Mouse (Mus musculus) heart, adult 8-10 months (tissue): ENCODE results near the gene Apaf1. TPM values are rescaled to one million over a fixed set of nuclear protein-coding genes. Genes with fewer than 3 reads are reported as not detected.

ENCODE experiments used
- DNase-seq: peaks from one replicate; pipeline ENCODE4 v3.0.0; 2022; ENCODE audit warnings: low spot score
- total RNA-seq, 4 experiments: library from RNA; stranded (reverse); gene quantifications; 2 replicates each; pipeline ENCODE4 v1.2.4; 2022

Gene Apaf1
- total RNA-seq, 4 experiments from 2014 or later = 4.3 to 7.4 (median 5.6) TPM

- DNase-seq = no peak
Measured at GRCm38 (mm10) chr10:90981811-90982210, 100.8 kb downstream of the Apaf1 start.

- DNase-seq = no peak
Measured at GRCm38 (mm10) chr10:90974491-90974890, 108.1 kb downstream of the Apaf1 start.

DNA sequence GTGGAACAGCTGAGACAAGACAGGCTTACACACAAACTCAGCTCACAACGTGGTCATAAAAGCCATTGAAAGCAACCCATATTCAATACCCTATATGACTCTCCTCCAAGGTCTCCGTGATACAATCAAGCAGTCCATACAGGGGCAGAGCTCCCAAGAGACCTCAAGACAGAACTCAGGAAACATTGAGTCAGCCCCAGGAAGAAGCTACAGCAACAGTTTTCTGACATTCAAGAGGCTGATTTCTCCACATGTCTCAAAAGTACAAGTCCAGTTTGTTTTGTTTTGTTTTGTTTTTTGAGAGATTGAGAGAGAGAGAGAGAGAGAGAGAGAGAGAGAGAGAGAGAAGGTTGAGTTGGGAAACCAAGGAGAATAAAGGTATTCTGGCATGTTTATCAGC lies 108.5 kb downstream of the Apaf1 start:
- DNase-seq = no peak

- no peak for DNase-seq
Measured at GRCm38 (mm10) chr10:90970560-90970959, 112.0 kb downstream of the Apaf1 start.

DNA sequence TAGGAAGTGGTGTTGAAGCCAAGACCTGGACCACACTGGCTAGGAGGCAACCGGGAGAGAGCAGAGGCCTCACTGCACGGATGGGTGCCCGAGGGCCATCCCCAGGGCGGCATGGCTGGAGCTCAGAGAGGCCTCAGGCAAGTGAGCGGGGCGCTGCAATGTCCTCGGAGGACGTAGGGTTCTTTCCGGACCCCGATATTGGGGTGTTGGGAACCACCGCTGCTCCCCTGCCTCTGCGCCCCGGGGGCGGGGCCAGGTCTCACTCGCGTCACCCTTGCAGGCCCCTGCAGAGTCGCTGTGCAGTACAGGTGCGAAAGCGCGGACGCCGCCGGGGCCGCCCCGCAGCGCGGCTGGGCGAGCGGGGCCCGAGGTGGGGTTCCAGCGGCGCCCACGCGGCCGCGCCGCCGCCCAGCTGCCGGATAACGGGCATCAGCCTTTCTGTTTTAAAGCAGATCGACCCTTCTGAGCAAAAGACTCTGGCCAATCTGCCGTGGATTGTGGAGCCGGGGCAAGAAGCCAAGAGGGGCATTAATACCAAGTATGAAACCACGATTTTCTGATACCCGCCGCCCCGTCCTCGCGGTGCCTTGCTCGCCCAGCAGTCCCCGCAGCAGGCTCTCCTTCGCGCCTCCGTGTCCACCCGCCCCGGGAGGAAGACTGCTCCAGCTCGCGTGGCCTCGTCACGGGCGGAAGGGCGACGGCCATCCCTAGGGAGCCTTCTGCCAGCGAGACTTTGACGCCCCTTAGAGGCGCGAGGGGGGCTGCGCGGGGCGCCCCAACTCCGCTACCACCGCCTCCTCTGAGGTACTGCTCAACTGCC lies 113.0 kb downstream of the Apaf1 start:
- peak; percentile 31 for DNase-seq

DNA sequence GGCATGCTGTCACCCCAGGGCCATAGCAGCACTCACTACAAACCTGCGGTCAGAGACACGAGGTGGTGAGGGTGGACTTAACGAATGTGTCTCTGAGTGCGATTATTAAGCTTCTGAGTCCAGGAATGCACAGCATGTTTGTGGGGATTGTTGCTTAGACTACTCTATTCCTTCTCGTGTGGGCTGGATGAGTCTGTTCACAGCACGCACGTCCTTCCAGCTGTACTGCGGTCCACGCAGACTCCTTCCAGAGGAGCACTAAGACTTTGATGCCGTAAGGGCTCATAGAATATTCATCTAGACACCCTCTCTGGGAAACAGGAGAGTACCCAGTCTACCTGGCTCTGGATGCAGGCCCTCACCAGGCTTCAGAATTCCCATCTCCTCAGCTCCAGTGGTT lies 114.3 kb downstream of the Apaf1 start:
- DNase-seq = no peak

DNA sequence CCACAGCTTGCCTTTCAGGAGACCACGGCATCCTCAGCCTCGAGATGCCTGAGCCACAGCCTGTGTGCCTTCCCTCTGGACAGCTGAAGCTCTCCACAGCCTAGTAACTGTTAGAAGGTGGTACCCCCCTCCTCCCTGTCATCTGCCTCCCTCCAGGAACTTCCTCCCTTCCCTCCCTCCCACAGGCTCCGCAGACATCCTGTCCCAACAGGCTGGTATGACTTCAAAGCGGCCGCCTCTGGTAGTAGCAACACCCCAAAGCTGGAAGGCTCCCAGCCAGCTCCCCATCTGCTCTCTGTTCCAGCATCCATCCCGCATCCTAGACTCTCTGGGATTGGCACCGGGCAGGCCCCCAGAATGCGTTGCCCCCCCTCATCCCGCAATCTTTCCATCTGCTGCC lies 115.7 kb downstream of the Apaf1 start:
- no peak for DNase-seq

- no peak for DNase-seq
Measured at GRCm38 (mm10) chr10:90965671-90966315, 116.8 kb downstream of the Apaf1 start.

GRCm38 (mm10) chr10:90964511-90964910 lies 118.1 kb downstream of the Apaf1 start:
- DNase-seq = no peak

DNA sequence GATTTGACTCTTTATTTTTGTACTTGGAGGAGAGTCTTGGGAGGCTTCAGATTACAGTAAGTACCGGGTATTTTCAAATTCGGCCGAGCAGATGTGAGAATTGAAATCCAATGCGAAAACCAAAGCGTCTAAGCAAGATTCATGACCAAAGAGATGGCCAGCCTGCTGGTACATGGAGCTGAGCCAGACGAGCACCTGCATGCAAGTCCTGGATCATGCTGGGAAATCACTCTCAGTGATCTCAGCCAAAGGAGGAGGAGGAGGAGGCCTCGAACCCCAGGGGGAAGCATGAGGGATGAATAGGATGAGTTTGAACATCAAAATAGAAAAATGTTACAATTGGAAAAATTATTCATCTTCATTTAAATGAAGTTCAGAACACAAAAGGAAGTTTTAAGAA lies 122.2 kb downstream of the Apaf1 start:
- no peak for DNase-seq

DNA sequence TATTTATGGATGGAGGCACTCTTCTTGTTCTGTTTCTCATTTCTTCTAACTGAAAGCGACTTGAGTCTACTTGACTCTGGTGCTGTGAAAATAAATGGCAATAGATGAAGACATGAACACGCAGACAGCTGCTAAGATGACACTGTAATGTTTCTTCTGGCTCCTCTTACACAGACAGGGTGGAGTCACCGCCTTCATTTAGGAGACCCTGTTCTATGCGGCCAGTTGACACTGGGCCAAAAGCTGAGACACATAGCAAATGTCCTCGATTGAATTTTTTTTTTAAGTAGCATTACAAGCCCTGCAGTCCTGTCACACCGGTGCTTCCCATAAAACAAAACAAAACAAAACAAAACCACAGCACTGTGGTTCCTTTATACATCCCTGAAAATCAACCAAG lies 128.7 kb downstream of the Apaf1 start:
- no peak for DNase-seq

DNA sequence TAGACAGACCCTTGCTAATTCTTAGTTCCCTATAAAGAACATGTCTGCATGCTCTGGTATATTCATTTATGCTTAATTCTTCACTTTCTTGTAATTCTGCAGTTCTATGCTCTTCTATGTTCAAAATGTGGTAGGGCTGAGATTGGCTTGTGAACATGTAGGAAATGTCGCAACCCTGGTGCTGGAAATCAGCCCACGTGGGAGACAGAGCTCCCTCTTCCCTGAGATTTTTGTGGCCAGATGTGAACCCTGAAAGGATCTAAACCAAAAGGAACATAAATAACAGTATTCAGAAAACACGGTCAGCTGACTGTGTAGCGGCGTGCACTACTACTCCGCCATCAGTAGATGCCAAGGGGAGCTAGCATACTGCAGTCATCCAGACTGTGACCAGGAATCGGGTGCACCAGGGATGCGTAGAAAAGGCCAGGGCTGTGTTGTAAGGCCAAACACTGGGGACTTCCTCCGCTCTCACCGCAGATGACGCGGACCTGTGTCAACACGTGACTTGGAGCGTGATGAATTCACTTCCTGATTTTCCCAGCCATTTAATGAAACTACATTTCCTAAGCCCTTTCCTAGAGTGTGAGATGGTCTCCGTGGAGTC lies 129.4 kb downstream of the Apaf1 start:
- peak; percentile 47 for DNase-seq

DNA sequence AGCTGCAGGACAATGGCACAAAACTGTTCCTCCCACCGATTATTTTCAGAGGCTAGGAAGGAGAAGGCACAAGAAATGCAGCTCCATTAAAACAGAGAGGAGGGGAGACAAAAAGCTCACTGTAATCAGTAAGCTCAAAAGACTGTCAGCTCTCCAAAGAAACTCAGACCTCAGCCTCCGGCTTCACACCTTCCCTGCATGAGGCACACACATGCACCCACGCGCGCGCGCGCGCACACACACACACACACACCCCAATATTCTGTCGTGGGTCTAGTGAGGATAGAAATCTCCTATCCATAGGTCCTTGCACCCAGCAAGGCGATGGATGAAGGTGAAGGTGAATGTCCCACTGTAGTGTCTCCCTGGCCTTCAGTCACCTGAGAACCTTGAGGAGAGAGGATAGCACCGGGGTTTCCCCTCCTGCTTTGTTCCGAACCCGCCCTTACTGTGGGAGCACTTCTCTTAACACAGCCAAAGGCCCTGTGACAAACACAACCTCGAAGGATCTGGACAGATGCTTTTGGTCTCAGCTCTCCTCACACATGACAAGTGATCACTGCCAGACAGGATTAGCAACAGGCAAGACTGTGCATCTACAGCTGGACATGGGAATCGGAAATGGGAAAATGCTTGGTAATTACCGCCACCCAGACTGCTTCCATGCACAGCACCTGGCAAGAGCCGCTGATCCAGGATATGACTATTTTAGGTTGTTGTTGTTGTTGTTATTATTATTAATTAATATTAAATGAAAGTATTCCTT lies 134.8 kb downstream of the Apaf1 start:
- DNase-seq = no peak

- DNase-seq = no peak
Measured at GRCm38 (mm10) chr10:90947043-90947442, 135.5 kb downstream of the Apaf1 start.

DNA sequence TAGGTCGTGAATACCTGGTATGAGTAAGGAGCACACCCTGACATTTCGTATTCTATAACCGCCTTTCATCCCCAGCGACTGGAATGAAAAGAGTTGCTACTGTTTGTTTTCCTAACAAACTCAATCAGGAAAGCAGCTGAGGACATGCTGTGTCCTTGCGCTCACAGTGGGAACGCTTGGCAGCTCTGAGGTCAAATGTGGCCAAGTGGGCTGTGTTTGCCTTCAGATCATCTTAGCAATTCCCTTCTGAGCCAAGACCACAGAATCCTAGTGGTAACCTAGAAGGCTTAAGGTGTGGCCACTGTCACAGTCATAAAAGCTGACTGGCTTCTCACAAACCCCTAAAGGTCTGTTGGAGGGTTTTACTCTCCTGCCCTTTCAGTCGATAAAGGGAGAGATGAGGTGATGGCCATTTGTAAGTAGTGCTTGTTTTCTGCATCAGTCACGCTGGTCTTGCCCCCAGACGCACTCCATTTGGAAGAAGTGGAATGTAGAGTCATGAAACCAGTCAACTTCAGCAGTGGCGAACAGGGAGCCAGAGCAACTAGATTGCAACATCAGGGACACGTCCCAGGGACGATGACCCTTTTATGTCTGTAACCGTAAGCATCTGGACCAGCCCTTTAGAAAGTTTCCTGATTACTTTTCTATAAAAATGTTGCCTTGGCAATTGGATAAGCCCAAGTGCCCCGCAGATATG lies 140.4 kb downstream of the Apaf1 start:
- peak; percentile 68 for DNase-seq

DNA sequence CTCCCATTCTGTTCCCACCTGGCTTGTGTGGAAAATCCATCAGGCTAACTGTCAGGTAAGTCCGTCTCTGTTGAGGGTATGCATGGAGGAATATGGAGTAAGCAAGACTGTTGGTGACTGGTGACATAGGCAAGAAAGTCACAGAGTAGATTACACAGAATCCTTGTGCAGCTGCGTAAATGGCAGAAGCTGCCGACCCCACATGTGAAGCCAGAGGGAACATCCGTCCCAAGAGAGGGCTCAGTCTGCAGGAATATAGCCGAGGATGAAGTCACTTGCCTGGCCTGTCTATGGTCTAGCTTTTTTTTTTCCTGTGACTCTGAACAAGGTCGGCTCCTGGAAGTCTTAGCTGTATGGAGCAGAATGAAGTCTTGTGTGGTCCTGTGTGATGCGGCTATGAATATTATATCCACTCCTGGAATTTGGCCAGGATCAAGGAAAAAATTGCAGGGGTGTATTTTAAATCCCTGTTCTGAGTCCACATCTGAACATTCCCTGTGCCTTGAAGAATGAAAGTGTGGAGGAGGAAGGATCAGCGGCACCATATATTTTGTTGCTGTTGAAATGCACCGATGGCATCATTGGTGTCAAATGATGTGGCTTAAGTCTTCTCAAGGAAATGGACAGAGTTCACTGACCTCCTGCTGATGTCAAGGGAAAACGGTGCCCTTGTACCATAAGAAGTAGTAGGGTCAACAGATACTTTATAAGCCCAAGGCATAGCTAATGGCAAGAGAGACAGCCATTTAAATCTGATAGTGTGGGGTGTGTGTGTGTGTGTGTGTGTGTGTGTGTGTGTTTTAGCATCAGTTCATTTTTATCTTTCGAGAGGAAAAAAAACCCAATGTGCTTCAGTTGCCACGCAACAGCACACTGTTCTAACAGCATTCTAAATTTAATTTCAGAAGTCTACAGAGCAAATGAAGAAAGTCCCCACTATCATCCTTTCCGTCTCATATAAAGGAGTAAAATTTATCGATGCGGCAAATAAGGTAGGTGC lies 141.7 kb downstream of the Apaf1 start:
- DNase-seq = peak; percentile 71
